Mouse (Mus musculus) B cell, adult 2 months (primary cell): Measurements from ENCODE around the gene Tmem135.

Source experiments
- DNase-seq, 2 experiments: peaks; one replicate each; pipeline ENCODE4 v3.0.0; 2022

The Tmem135 gene

GRCm38 (mm10) chr7:89417707-89418106, 13.7 kb upstream of the Tmem135 start:
- DNase-seq: no peak

GRCm38 (mm10) chr7:89416027-89416426, 12.0 kb upstream of the Tmem135 start:
- no peak for DNase-seq

GRCm38 (mm10) chr7:89412094-89412493, 8.1 kb upstream of the Tmem135 start:
- DNase-seq: no peak

GRCm38 (mm10) chr7:89411346-89411745, 7.3 kb upstream of the Tmem135 start:
- DNase-seq: no peak

GRCm38 (mm10) chr7:89410294-89410693, 6.3 kb upstream of the Tmem135 start:
- DNase-seq: no peak

GRCm38 (mm10) chr7:89407006-89407940, 3.3 kb upstream of the Tmem135 start:
- DNase-seq: no peak

GRCm38 (mm10) chr7:89406011-89406410, 2.0 kb upstream of the Tmem135 start:
- no peak for DNase-seq

- DNase-seq: peak; percentile 28 to 43
Observed at GRCm38 (mm10) chr7:89404734-89405440, 865 bp upstream of the Tmem135 start.

GRCm38 (mm10) chr7:89403053-89403972, 709 bp downstream of the Tmem135 start:
- peak; percentile 46 to 53 for DNase-seq

- DNase-seq: no peak
Observed at GRCm38 (mm10) chr7:89401936-89402335, 2.1 kb downstream of the Tmem135 start.

GRCm38 (mm10) chr7:89401136-89401858, 2.7 kb downstream of the Tmem135 start:
- no peak for DNase-seq

GRCm38 (mm10) chr7:89400721-89401120, 3.3 kb downstream of the Tmem135 start:
- DNase-seq: no peak

- DNase-seq: no peak
Observed at GRCm38 (mm10) chr7:89397837-89398534, 6.0 kb downstream of the Tmem135 start.

- DNase-seq: no peak
Observed at GRCm38 (mm10) chr7:89396386-89396785, 7.6 kb downstream of the Tmem135 start.

GRCm38 (mm10) chr7:89395399-89395798, 8.6 kb downstream of the Tmem135 start:
- DNase-seq: no peak

GRCm38 (mm10) chr7:89392825-89393224, 11.2 kb downstream of the Tmem135 start:
- no peak for DNase-seq

GRCm38 (mm10) chr7:89392388-89392787, 11.6 kb downstream of the Tmem135 start:
- no peak for DNase-seq

GRCm38 (mm10) chr7:89391831-89392230, 12.2 kb downstream of the Tmem135 start:
- DNase-seq: no peak

GRCm38 (mm10) chr7:89391281-89391680, 12.7 kb downstream of the Tmem135 start:
- no peak for DNase-seq

- DNase-seq: no peak
Observed at GRCm38 (mm10) chr7:89390660-89391059, 13.4 kb downstream of the Tmem135 start.

GRCm38 (mm10) chr7:89388981-89389380, 15.0 kb downstream of the Tmem135 start:
- DNase-seq: no peak
